Mouse (Mus musculus) WW6 (cell line): ENCODE measurements at regions not wholly inside any gene's neighbourhood (a gene's known extent, or its start where the extent isn't known, plus 50 kb on each side); places are given as distances from the start of the nearest gene placed in this dataset.
A peak's percentile ranks its signal among the peaks of the same experiment; 100 is the strongest.
"Not testable (repeated sequence)": the region's sequence is repeated elsewhere in the genome, so short reads cannot be mapped to it uniquely, and the experiment has no call there.

Experiments
- DNase-seq: peaks from one replicate; pipeline ENCODE4 v3.0.0-alpha.2; 2013; ENCODE audit warnings: low read depth, low spot score

DNA sequence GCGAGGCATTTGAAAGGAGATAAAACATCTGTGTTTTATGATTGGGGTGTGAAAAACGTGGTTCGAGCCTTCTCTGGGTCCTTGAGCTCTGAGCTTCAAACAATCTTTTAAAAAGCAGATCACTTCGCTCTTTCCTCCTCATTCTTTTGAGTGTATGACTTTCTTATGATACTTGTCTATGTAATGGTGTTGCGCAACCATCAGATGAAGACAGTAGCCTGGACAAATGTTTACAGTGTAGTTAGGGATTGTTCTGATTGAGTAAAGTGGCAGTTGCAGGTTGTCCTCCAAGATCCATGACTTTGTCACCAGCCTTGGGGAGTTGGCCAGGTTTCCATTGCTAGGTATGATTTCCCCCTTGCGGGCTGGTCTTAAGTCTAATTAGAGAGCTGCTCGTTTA lies 116.1 kb upstream of the Pfn2 start:
- no peak for DNase-seq

DNA sequence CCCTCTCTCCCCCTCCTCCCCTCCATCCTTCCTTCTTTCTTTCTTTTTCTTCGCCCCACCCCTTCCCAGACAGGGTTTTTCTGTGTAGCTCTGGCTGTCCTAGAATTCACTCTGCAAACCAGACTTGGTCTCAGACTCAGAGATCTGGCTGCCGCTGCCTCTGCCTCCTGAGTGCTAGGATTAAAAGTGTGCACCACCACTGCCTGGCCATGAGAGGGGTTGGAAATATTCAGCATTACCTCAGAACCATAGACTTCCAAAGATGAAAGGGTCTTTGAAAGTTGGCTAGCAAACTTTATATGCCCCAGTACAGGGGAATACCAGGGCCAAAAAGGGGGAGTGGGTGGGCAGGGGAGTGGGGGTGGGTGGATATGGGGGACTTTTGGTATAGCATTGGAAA lies 122.7 kb upstream of the Pfn2 start:
- DNase-seq = not testable (repeated sequence)

DNA sequence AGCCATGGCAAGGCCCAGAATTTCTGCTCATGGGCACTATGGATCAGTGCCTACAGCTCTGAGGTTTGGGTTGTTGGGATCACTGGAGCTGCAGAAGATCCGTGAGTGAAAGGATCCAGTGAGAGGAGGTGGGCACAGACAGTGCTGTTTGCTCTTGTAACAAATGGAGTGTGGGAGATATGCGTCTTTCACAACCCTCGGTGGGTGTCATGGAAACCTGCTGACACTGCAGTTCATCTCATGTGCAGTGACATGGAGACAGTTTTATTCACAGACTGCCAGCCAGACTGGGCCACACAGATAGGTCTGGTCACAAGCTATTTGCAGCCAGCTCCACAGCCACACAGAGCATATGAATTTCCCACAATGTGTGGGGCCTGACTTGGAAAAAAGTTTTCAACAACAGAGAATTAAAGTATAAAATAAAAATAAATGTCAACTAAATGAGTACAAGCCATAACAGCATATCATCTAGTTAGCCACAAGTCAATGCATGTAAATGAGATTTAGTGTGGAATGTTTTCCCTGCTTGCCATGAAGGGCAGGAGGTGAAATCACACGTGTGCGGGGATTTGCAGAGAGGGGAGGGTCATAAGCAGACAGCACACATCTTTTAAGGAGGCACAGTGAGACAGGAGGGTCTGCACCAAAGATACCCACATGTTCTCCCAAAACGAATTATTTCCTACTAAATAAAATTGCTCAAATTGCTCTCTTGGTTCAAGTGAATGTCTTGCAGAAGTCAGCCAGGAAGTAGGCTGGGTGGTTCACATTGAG lies 124.8 kb upstream of the Pfn2 start:
- no peak for DNase-seq

DNA sequence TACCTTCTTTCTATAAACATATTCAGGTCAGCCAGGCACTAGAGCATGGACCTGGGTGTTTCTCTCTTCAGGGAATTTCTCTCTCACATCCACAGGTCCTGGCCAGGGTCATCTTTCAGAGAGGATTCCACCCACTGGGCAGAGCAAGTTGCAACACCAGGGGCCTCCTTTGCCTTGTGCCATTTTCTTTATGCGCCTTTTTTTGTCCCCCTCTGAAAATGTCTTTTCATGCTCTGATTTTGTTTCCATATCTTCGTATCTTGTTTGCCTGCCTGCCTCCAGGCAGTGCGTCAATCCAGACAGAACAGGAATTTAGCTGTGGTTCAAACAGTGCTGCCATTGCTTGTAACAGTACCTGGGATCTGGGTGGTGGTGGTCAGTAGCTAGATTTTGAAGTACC lies 125.7 kb upstream of the Pfn2 start:
- no peak for DNase-seq

DNA sequence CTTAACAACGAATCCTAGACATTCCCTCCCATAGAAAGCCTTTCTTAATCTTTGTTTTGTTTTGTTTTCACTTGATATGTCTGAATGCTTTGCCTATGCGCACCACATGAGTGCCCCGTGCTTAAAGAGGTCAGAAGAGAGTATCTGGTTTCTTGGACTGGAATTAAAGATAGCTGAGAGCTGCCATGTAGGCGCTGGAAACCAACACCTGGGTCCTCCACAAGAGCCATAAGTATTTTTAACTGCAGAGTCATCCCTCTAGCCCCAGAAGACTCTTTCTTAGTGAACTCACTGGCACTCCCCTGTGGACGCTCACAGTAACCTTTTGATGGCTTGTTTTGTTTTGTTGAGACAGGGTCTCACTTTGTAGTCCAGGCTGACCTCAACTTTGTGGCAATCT lies 127.5 kb upstream of the Pfn2 start:
- DNase-seq = no peak

DNA sequence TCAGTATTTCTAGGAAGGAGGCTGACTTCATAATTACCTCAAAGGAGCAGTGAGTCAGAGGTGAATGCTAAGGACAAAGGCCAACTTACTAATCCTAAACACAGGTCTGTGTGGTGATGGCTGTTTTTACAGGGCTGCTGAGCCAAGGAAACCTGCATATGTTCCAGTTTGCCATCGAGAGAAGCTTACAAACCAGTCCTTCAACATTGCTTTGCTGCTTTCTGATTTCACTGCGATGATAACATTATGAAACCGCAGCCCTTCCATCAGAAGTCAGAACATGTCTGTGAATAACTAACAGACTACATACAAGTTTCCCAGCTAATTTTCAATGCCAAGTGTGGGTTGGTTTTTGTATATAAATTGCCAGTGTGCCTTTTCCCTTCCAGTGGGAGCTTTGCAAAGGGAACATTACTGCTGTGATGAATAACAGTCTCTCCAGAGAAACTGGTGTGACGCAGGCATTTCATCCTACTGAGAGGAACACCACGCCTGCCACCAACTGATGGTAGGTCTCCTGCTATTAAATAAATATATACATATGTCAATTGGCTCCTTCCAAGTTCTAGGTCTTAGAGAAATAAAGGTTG lies 128.9 kb upstream of the Pfn2 start:
- DNase-seq = no peak

DNA sequence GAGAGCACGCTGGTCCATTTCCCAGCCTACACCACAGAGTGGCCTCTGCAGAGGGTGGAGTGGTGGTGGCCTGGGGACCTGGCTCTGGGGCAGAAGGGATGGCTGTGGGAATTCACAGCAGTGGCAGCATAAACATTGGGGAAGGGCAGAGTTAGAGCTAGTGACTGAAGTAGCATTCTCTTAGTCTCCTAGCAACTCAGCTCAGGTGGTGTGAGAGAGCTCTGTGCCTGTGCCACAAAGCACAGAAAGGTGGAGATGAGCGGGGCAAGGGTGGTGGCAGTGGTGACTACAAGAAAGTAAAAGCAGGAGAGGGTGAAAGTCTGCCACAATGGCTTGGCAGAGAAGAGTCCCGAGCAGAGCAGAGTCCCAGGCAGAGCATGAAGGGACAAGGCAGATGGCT lies 140.3 kb upstream of the Pfn2 start:
- no peak for DNase-seq

DNA sequence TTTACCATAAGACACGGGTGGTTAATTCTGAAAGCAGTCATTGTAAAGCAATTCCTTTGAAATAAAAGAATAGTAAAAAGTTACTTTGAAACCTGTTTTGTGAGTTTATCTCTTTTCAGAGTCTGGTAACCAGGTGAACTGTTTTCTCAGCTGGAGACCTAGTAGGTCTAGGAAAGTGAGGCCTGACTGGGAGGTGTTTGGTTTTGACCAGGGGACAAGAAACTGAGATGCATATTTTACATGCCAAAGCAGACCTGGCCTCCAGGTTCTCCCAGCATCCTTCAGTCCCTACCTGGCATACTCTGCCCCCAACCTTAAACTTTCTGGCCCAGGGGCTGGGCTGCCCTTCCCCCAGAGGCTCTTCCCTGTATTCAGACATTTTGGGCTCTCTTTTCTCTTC lies 142.9 kb upstream of the Pfn2 start:
- DNase-seq = no peak

DNA sequence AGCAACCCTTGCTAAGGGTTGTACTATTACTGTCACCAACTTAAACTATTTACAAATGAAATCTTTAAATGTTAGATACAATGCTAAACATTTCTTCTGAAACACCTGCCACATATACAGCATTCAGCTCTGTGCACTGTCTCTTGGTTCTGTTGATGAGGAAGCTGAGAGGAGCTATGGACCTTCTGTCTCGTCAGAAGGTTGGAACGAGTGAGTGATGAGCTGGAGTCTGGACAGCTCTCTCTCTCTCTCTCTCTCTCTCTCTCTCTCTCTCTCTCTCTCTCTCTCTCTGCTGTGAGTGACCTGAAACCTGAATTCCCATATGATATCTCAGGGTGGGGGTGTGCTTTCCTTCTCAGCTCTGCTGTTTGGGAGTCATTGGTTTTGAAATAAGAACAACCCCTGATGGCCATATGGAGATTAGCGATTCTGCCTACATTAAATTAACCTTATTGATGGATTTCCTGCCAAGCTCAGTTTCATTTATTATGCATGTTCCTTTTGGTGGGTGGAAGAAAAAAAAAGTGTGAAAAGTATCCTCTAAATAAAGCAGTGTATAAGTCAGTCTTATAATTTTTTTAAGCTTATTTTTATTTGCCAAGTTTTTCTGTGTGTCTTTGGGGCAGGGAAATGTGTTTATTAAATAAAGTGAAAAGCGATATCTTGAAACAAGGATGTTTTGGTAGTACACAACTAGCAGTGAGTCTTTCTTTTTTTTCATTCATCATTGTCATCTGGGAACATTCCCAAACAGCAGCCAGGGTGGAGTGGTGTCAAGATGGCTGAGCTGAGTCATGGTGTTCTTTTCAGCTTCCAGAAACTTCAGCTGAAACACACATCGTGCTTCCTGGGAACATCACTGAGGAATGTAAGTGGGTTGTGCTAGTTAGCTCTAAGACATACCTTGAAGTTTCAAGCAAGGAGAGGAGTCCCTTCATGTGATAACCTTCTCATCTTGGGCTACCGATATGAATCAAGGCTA lies 150.5 kb upstream of the Pfn2 start:
- DNase-seq = no peak

DNA sequence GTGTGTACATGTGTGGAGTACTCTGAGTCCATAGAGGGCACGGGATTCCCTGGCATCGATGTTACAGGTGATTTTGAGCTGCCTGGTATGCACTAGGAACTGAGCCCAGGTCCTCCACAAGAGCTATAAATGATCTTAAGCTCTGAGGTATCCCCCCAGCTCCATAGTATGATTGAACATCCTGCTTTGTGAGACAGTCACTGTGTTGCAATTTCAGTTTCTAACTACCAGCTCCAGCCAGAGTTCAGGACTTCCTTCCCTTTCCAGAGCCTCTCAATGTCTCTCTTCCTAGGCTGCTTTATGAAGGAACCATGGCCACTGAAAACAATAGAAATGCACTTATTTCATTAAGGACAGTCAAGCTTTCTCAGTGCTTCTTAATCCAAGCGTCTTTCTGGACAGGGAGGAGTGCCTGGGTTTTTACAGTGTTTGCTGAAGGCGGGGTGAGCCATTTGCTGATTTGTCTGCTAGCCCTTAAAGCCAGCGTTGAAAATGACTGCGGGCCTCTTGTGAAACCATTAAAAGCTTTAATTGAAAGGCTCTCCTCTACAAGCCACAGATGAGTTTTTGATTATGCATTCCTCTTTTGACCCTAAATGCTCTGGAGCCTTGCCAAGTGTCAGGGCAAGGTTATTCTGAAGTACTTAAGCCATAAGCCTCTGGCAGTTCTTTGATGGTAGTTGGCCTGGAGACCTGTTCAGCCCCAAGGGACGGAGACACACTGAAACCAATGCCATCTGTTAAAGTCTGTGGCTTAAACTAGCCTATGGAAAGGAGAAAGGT lies 155.1 kb upstream of the Pfn2 start:
- no peak for DNase-seq

DNA sequence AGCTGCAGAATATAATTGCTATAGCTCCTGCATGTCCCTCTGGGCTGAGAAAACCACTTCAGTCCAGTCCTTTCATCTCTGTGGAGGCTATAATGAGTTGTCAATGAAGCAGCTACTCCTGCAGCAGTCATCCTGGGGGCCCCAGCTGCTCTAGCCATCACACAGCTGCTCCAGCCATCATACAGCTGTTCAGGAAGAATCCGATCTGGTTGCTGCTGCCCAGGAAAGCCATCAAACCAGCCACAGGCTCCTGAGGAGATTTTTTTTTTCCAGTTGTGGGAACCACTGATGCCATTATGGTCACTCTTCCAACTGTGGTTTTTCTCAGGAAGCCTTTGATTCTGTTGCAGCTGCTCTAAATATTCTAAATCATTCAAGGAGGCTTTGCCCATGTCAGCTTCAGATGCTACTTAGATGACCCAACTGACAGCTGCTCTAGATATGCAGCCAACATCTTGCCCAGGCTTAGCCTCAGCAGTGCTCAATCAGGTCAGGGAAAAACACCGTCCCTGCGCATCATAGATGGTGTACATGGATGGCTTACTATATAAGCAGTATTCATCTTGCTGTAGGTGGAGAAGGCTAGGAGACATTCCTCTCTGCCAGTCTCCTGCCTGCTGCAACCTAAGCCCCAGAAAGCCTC lies 177.0 kb upstream of the Pfn2 start:
- no peak for DNase-seq

DNA sequence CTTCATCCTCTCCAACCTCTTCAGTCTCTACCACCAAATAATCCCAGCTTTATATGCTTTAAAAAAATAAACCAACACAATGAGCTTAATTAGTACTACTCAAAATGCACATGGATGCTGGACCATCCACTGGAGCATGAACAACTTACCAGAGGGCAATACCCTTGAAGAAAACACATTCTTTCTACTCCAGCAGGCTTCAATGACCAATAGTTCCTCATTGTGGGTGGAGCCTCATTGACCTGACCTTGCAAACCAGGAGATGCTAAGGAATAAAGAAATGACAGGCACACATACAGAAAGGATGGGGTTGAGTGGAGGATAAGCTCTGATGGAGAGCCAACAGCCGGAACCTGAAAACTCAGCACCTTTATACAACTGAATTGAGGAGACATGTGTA lies 201.7 kb upstream of the Pfn2 start:
- no peak for DNase-seq

DNA sequence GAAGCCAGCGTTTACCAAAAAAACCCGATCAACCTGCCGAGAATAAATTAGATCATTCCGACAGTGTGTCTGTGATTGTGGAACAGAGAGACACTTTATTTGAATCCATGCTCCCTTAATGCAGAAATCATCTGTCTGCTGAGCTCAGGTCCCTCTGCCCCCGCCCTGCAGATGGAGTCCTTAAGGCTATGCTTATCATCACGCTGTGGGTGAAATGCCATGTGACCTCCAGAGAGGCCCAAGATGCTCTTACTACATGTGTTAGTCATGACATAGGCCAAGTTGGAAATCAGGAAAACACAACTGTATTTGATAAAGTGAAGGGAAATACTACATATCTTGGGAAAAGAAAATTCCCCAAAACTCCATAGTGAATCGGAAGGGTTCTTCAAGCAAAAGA lies 206.8 kb upstream of the Pfn2 start:
- no peak for DNase-seq

DNA sequence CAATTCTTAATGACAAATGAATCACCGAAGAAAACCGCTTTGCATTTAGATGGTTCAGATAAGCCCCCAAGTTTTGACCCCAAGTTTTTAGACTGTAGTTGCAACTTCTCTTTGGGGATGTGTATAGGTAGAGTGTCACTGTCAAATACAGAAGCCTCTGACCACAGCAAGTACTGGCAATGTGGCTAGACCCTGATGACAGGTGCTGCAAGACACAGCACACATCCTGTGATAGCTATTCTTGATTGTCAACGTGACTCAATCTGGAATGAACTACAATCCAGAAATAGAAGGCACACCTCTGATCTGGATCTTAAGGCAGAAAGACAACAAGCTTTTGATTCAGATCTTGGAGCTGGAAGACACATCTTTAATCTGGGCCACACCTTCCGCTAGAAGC lies 207.3 kb upstream of the Pfn2 start:
- no peak for DNase-seq

DNA sequence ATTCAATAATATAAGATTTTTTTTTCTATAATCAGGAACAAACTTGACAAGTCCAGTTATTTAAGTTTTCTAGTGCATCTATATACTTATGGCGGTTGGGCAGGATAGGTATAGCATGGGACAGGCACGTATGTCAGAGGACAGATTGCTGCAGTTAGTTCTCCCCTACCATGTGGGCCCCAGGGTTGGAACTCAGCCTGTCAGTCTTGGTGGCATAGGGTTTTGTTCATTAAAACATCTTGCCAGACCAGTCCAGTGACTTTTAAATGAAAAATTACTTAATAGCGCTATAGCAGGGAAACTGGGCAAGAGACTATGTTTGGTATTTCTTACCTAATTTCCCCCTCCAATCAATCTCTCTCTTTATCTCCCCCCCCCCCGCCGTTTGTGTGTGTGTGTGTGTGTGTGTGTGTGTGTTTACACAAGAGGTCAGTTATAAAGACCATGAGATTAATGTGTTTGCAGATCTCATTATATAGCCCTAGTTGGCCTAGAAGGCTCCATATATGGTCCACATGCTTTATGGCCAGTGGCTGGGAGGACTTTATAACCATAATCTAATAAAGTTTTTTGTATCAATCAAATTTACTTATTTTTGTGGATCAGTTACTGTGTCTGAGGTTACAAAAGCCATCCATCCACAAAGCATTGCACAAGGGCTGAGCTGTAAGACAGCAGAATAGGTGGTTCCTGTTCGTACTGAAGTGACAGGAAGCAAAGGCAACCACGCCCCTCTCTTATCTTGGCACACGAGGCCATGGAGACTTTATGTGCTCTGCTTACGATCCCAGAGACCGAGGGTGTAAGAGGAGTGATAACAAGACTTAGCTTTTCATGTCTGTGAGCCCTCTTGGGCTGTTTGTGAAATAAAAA lies 208.5 kb upstream of the Pfn2 start:
- no peak for DNase-seq

DNA sequence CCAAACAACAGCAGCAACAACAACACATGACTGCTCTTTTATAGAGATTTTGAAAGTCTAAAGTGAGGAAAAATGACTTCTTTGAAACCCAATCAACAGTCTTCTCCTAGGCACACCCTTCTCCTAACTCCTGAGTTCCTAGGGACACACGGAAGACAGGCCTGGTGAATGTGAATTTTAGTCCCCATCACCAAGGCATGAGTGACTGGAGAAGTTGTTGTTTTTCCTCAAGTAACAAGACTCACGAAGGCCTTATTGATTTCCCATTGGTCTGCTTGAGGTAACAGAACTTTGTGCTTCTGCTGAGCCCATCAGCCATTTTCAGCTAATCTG lies 209.2 kb upstream of the Pfn2 start:
- DNase-seq = no peak

DNA sequence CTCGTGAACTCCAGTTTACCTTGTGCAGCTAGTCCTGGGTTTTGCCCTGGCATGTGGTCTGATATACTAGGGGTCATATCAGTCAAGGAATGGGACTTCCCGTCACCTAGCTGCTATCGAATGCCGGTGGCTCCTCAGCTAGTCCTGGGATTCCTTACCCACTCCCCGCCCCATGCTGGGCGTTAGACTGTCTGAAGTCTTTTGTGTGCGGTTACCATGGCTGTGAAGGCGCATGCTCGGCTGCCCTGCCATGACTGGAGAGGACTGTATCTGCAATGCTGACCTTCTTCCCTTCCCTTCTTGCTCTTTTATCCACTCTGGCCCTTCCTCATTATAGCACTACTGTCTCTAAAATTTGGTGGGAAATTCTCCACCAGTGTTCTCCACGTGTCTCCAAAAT lies 210.3 kb upstream of the Pfn2 start:
- DNase-seq = peak; percentile 1

DNA sequence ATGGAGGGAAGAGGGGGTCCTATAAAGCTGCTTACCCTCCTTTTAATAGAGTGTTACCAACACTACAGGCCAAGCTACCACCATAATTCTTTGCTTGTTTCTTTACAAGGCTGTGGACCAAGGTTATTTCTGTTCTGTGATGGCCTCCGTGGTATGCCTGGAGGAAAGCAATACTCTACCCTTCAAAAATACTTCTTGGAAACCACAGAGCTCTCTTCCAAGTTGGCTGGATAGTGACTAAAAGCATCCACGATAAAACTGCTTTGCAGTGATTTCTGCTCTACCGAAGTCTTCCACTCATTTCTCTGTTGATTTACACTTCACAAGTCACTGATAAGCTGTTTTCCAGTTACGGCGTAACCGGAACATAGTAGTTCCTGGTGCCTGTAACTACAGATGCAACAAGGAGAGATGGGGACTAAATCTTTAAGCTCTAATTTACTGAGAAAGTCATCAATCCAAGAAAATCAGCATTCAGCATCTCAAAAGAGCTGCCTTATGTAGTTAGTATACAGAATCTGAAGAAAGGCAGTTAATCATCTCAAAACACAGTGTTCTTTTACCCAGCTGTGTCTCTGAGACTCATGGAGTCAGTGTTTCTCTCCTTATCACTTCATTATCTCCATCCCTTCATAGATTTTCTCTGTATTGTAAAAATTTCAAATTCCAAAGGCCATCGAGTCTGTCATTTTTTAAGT lies 216.1 kb upstream of the Pfn2 start:
- no peak for DNase-seq

DNA sequence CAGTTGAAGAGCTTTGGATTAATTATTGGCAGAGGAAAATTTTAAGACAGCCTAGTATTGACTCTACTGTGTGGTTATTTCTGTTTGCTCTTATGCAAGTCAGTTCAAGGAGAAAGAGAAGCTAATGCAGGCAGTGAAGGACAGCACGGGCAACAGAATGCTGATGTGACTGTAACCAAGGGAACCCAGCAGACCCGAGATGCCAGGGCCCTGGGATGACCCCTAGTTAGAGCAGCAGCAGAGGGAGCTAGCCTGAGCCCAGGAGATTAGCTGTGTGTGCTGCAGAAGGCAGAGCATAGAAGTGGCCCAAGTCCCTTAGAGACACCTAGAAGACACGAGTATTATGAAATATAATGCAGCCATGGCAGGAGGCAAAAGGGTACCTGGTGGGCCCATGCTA lies 223.7 kb upstream of the Pfn2 start:
- DNase-seq = no peak
